Mouse (Mus musculus) frontal cortex, adult 2 months (tissue): ENCODE data around the gene Gm9268. TPM values are rescaled to one million over a fixed set of nuclear protein-coding genes. Genes with fewer than 3 reads are reported as not detected.
"Not testable (repeated sequence)": the region's sequence is repeated elsewhere in the genome, so short reads cannot be mapped to it uniquely, and the experiment has no call there.

ENCODE experiments used
- DNase-seq, 2 experiments: peaks; one replicate each; pipeline ENCODE4 v3.0.0; 2022; ENCODE audit warnings: low spot score in 1 of 2; ENCODE audit errors: extremely low spot score in 1 of 2
- polyA plus RNA-seq: library from polyadenylated mRNA; depleted of rRNA; stranded (reverse); fragments of >200 nt; gene quantifications from 2 replicates; pipeline ENCODE4 v1.2.3, GENCODE M21; 2012; rRNA removed

The Gm9268 gene
- polyA plus RNA-seq: not detected in 2 replicates

- DNase-seq: not testable (repeated sequence)
Observed at GRCm38 (mm10) chr7:43018465-43018864, at the start of gene Gm9268. Gene Gm9268 (plus strand): TSS chr7:43018765.

- DNase-seq: no peak
Observed at GRCm38 (mm10) chr7:42980098-42980497, 38.5 kb upstream of the Gm9268 start.

GRCm38 (mm10) chr7:42980739-42981138 is 37.8 kb upstream of the Gm9268 start:
- DNase-seq: no peak

- no peak for DNase-seq
Observed at GRCm38 (mm10) chr7:43077831-43078230, 59.3 kb downstream of the Gm9268 start.

Other genes with a start within 250 kb of the Gm9268 start
- not detected in 2 replicates for gene Vmn2r62, start 225.2 kb upstream of the Gm9268 start, polyA plus RNA-seq
- not detected in 2 replicates for gene Gm2381, start 151.5 kb upstream of the Gm9268 start, polyA plus RNA-seq
- not detected in 2 replicates for gene Vmn2r63, start 84.9 kb upstream of the Gm9268 start, polyA plus RNA-seq
- not detected in 2 replicates for gene Zfp936, start 95.5 kb downstream of the Gm9268 start, polyA plus RNA-seq